Mouse (Mus musculus): ENCODE results near the gene Rcsd1. TPM values are rescaled to one million over a fixed set of nuclear protein-coding genes. Genes with fewer than 3 reads are reported as not detected.
"Not testable (repeated sequence)": the region's sequence is repeated elsewhere in the genome, so short reads cannot be mapped to it uniquely, and the experiment has no call there.

Rcsd1 gene
- polyA plus RNA-seq, 1 experiment from 2014 or later = 8.3 TPM

GRCm38 (mm10) chr1:165684261-165685203 is 25.0 kb downstream of the Rcsd1 start:
- Histone ChIP-seq H3K36me3 (ENCODE audit: control insufficient read depth, insufficient read depth) (no peaks in the 10 kb centered on the region), H3K4me2 (ENCODE audit: low read length) (no peak overlapping the region), H3K27ac (ENCODE audit: low read length) (no peak overlapping the region), H3K4me3 (replicated peaks; ENCODE audit: low read length) (no peak overlapping the region), H3K27me3 (replicated peaks; ENCODE audit: control insufficient read depth, insufficient read depth, low read length) (no peaks in the 10 kb centered on the region), H3K9me3 (ENCODE audit: control insufficient read depth, low read length) (no peaks in the 10 kb centered on the region), H3K9ac (replicated peaks; ENCODE audit: low read depth, low read length) (no peak overlapping the region), H3K4me1 (replicated peaks; ENCODE audit: control insufficient read depth, insufficient read depth, low read length) (no peaks in the 10 kb centered on the region)
- 61% methylated on average over 15 of the region's 15 CpGs for WGBS
- no peak for ATAC-seq

GRCm38 (mm10) chr1:165682056-165682853 is 27.3 kb downstream of the Rcsd1 start:
- no peak overlapping the region for H3K9ac ChIP-seq (replicated peaks; ENCODE audit: low read depth, low read length)
- H3K4me2 ChIP-seq (ENCODE audit: low read length) = no peak overlapping the region

GRCm38 (mm10) chr1:165681045-165681794 is 28.3 kb downstream of the Rcsd1 start:
- WGBS = 67% methylated on average over 13 of the region's 13 CpGs
- no peak for ATAC-seq
- Histone ChIP-seq H3K36me3 (ENCODE audit: control insufficient read depth, insufficient read depth) (no peaks in the 10 kb centered on the region), H3K9ac (replicated peaks; ENCODE audit: low read depth, low read length) (no peak overlapping the region), H3K4me1 (replicated peaks; ENCODE audit: control insufficient read depth, insufficient read depth, low read length) (no peaks in the 10 kb centered on the region), H3K4me3 (replicated peaks; ENCODE audit: low read length) (no peak overlapping the region), H3K4me2 (ENCODE audit: low read length) (no peak overlapping the region), H3K27me3 (replicated peaks; ENCODE audit: control insufficient read depth, insufficient read depth, low read length) (no peaks in the 10 kb centered on the region), H3K9me3 (ENCODE audit: control insufficient read depth, low read length) (no peaks in the 10 kb centered on the region), H3K27ac (ENCODE audit: low read length) (no peak overlapping the region)

More at GRCm38 (mm10) chr1:165682056-165682853, 27.3 kb downstream of the Rcsd1 start:
- no peak overlapping the region for H3K27ac ChIP-seq (ENCODE audit: low read length)
- no peaks in the 10 kb centered on the region for H3K4me1 ChIP-seq (replicated peaks; ENCODE audit: control insufficient read depth, insufficient read depth, low read length)
- no peak overlapping the region for H3K4me3 ChIP-seq (replicated peaks; ENCODE audit: low read length)
- H3K27me3 ChIP-seq (replicated peaks; ENCODE audit: control insufficient read depth, insufficient read depth, low read length) = no peaks in the 10 kb centered on the region
- no peak for ATAC-seq
- H3K36me3 ChIP-seq (ENCODE audit: control insufficient read depth, insufficient read depth) = no peaks in the 10 kb centered on the region
- 85% methylated on average over 18 of the region's 18 CpGs for WGBS
- H3K9me3 ChIP-seq (ENCODE audit: control insufficient read depth, low read length) = no peaks in the 10 kb centered on the region

- H3K4me3 ChIP-seq (replicated peaks; ENCODE audit: low read length); H3K4me2 ChIP-seq (ENCODE audit: low read length); H3K27ac ChIP-seq (ENCODE audit: low read length); H3K9me3 ChIP-seq (ENCODE audit: control insufficient read depth, low read length); ATAC-seq; H3K27me3 ChIP-seq (replicated peaks; ENCODE audit: control insufficient read depth, insufficient read depth, low read length); H3K36me3 ChIP-seq (ENCODE audit: control insufficient read depth, insufficient read depth); H3K4me1 ChIP-seq (replicated peaks; ENCODE audit: control insufficient read depth, insufficient read depth, low read length); H3K9ac ChIP-seq (replicated peaks; ENCODE audit: low read depth, low read length): not testable (repeated sequence)
These were observed 29.5 kb downstream of the Rcsd1 start for GRCm38 (mm10) chr1:165680086-165680485.

- Histone ChIP-seq H3K9ac (replicated peaks; ENCODE audit: low read depth, low read length) (no peak overlapping the region), H3K9me3 (ENCODE audit: control insufficient read depth, low read length) (no peaks in the 10 kb centered on the region), H3K4me3 (replicated peaks; ENCODE audit: low read length) (no peak overlapping the region), H3K27me3 (replicated peaks; ENCODE audit: control insufficient read depth, insufficient read depth, low read length) (no peaks in the 10 kb centered on the region), H3K36me3 (ENCODE audit: control insufficient read depth, insufficient read depth) (no peaks in the 10 kb centered on the region), H3K4me1 (replicated peaks; ENCODE audit: control insufficient read depth, insufficient read depth, low read length) (no peaks in the 10 kb centered on the region), H3K4me2 (ENCODE audit: low read length) (no peak overlapping the region), H3K27ac (ENCODE audit: low read length) (no peak overlapping the region)
- no peak for ATAC-seq
- 31% methylated on average over 3 of the region's 3 CpGs for WGBS
These were observed 29.9 kb downstream of the Rcsd1 start for GRCm38 (mm10) chr1:165679618-165679997.

- no peak overlapping the region for H3K4me3 ChIP-seq (replicated peaks; ENCODE audit: low read length)
- H3K4me2 ChIP-seq (ENCODE audit: low read length) = no peak overlapping the region
- H3K27me3 ChIP-seq (replicated peaks; ENCODE audit: control insufficient read depth, insufficient read depth, low read length) = no peaks in the 10 kb centered on the region
- no peaks in the 10 kb centered on the region for H3K9me3 ChIP-seq (ENCODE audit: control insufficient read depth, low read length)
- H3K4me1 ChIP-seq (replicated peaks; ENCODE audit: control insufficient read depth, insufficient read depth, low read length) = no peaks in the 10 kb centered on the region
- 65% methylated on average over 15 of the region's 15 CpGs for WGBS
- ATAC-seq = no peak
- no peak overlapping the region for H3K27ac ChIP-seq (ENCODE audit: low read length)
- no peak overlapping the region for H3K9ac ChIP-seq (replicated peaks; ENCODE audit: low read depth, low read length)
- H3K36me3 ChIP-seq (ENCODE audit: control insufficient read depth, insufficient read depth) = no peaks in the 10 kb centered on the region
These were observed 30.5 kb downstream of the Rcsd1 start for GRCm38 (mm10) chr1:165678861-165679617.

GRCm38 (mm10) chr1:165677558-165677957 is 32.0 kb downstream of the Rcsd1 start:
- no peak overlapping the region for H3K4me2 ChIP-seq (ENCODE audit: low read length)
- H3K9ac ChIP-seq (replicated peaks; ENCODE audit: low read depth, low read length) = no peak overlapping the region
- H3K36me3 ChIP-seq (ENCODE audit: control insufficient read depth, insufficient read depth) = no peaks in the 10 kb centered on the region
- WGBS = 50% methylated on average over 4 of the region's 4 CpGs
- H3K4me3 ChIP-seq (replicated peaks; ENCODE audit: low read length) = no peak overlapping the region
- no peak overlapping the region for H3K27ac ChIP-seq (ENCODE audit: low read length)
- H3K4me1 ChIP-seq (replicated peaks; ENCODE audit: control insufficient read depth, insufficient read depth, low read length) = no peaks in the 10 kb centered on the region
- no peaks in the 10 kb centered on the region for H3K27me3 ChIP-seq (replicated peaks; ENCODE audit: control insufficient read depth, insufficient read depth, low read length)
- no peaks in the 10 kb centered on the region for H3K9me3 ChIP-seq (ENCODE audit: control insufficient read depth, low read length)
- ATAC-seq = no peak

GRCm38 (mm10) chr1:165676993-165677392 is 32.6 kb downstream of the Rcsd1 start:
- Histone ChIP-seq H3K4me1 (replicated peaks; ENCODE audit: control insufficient read depth, insufficient read depth, low read length) (no peaks in the 10 kb centered on the region), H3K4me3 (replicated peaks; ENCODE audit: low read length) (no peak overlapping the region), H3K9me3 (ENCODE audit: control insufficient read depth, low read length) (no peaks in the 10 kb centered on the region), H3K36me3 (ENCODE audit: control insufficient read depth, insufficient read depth) (no peaks in the 10 kb centered on the region), H3K27ac (ENCODE audit: low read length) (no peak overlapping the region), H3K4me2 (ENCODE audit: low read length) (no peak overlapping the region), H3K9ac (replicated peaks; ENCODE audit: low read depth, low read length) (no peak overlapping the region), H3K27me3 (replicated peaks; ENCODE audit: control insufficient read depth, insufficient read depth, low read length) (no peaks in the 10 kb centered on the region)
- no peak for ATAC-seq
- 80% methylated on average over 3 of the region's 3 CpGs for WGBS
